Mouse (Mus musculus): ENCODE results near the gene Eif4g1. TPM values are rescaled to one million over a fixed set of nuclear protein-coding genes. Genes with fewer than 3 reads are reported as not detected.

Eif4g1 gene
- total RNA-seq, 2 experiments from 2014 or later, result 356 to 390 TPM

DNA sequence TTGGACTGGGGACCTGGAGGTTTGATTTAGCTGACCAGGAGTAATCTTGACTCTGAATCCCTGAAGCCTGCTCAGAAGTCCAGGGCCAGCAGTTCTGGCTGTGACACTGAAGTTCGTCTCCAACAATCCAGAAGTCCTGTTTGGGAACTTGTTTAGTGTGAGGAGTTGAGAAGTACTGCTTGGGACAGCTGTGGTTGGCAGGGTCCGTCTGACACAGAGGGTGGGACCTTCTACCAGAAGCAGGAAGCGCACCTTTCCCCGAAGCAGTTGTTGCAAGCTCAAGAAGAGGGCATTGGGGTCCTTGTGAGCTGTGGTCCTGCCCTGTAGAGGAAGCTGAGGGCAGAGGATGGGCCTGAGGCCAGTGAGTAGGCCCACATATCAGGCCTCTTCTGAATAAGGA lies 57.6 kb downstream of the Eif4g1 start:
- no peak for DNase-seq

DNA sequence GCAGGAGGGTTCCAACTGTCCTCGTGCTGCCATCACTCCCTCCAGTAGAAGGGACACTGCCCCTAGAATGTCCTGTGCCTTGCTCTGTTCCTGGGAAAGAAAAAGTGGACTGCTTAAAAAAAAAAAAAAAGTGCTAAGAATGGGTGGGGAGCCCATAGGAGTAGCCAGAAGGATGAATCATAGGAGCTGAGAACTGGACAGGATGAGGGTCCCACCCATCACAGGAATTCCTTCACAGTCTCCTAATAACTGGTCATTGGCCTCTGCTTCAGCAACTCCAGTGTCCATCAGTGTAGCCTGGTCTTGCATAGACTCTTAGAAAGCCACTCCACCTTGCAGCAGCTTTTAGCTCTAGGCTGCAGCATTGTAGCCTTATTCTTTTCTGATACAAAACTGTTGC lies 58.3 kb downstream of the Eif4g1 start:
- DNase-seq, result no peak

DNA sequence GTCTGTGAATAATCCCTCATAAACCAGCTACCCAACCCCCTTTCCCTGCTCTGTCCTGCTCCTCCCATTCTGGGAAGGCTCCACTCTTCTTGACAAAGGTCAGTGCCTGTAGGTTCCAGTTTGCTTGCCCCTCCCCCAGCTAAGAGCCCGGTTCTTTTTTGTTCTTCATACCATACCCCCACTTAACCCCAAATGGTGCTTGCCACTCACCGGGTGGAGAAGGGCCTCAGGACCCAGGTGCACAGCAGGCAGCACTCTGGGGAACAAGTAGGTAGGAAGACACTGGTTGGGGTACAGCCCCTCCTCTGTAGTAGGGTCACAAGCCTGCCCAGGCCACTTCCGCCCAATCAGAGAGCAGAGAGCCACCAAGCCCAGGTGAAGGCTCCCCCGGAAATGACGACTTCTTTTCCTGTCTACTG lies 62.2 kb downstream of the Eif4g1 start:
- DNase-seq, result no peak

DNA sequence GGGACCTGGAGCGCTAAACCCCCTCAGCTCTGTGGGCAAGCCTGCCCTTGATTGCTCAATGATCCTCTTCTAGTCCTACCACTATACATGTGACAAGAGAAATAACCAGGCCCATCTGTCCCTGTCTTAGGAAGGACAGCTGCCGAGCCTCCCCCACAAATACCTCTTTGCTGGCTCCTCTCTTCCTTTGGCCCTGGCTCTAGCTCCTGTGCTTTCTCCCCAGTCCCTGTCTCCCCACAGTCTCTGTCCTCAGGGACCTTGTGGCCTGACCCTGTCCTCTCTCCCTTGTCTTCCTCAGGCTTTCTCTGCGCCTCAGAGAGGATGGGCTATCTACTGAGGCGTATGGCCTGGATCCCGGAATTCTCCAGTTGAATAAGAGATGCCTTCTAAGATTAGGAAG lies 63.6 kb downstream of the Eif4g1 start:
- DNase-seq, result no peak

DNA sequence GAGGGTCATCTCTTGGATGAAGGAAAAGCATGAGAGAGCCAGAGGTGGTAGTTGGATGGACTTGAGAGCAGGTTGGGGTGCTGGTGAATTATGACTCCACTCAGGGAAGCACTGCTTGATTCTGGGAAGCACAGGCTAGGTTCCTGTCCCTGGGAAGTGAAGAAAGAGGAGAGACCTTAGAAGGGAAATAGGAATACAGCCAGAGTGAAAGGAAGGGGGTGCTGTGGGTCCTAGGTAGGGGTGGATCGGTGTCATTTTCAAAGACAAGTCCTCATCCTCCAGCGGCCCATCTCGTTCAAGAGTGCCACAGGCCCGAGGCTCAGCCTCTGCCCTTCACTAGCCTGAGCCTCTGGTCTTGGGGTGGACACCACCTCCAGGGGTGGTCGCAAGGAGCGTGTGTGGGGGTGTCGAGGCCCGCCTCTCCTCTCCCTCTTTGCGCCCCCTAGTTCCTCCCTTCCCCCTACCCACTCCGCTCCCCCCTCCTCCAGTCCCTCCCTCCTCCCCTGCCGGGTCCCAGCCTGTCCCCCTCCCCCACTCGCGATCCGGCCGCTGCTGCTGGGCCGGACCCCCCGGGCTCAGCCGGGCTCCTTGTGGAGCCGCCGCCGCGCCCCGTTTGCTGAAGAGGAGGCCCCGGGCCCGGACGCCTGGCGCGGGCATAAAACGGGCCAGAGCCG lies 64.3 kb downstream of the Eif4g1 start:
- DNase-seq, result no peak

DNA sequence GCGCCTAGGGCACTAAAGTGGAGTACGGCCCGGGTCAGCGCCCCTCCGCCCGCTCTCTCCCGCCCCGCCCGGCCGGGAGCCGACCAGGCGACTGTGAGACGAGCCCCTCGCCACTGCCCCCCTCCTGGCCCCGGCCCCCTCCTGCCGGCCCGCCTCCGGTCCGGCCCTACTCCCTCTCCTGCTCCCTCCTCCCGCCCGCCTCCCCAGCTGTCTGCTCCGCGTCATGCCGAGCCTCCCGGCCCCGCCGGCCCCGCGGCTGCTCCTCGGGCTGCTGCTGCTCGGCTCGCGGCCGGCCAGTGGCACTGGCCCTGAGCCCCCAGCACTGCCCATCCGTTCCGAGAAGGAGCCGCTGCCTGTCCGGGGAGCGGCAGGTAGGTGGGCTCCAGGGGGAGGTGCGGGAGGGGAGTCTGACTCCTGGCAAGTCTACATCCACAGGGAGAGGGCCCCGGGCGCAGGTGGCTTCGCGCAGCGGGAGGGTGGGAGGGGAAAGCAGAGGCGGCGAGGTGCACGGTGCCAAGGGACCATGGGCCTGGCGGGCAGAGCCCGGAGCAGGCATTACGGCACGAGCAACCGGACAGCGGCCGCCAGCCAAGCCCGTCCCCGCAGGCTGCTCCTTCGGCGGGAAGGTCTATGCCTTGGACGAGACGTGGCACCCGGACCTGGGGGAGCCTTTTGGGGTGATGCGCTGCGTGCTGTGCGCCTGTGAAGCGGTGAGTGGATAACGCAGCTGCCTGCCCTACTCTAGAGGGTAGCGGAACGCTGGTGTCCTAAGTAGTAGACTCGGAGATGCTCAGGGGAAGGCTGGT lies 65.0 kb downstream of the Eif4g1 start, which contains the start of gene Chrd:
Chrd (plus strand) TSS at position 203 of the 806 bp plus-strand sequence.
- DNase-seq, result peak; percentile 82

DNA sequence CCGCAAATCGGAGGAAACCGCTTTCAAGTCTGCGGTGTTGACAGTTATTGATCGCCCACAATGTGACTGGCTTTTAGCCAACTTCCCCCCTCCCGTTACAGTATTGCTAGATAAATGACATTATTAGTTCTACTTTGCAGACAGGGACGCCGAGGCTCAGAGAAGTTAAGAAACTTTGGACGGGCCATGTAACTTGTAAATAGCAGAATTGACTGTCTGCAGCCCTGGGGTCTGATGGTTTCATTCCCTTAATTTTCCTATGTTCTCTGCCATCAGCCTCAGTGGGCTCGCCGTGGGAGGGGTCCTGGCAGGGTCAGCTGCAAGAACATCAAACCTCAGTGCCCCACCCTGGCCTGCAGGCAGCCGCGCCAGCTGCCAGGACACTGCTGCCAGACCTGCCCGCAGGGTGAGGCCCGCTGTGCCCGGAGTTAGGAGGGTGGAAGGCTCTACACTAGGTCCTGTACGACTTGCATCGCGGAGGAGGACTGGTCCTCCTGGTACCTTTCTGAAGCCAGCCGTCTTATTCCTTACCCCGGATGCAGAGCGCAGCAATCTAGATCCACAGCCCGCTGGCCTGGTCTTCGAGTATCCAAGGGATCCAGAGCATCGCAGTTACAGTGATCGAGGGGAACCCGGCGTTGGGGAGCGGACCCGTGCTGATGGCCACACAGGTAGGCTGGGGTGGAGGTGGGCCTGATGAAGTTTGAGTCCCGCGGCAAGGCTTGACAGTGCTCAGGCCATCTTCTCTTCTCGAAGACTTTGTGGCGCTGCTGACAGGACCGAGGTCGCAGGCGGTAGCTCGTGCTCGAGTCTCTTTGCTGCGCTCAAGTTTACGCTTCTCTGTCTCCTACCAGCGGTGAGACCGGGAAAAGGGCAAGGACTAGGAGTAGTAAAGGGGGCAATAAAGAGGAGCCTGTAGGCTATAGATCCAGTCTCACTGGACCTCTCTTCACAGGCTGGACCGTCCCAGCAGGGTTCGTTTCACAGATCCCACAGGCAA lies 65.9 kb downstream of the Eif4g1 start, which contains the start of gene Thpo:
Thpo (minus strand) TSS at position 781 of the 1,000 bp plus-strand sequence.
- DNase-seq, result no peak

DNA sequence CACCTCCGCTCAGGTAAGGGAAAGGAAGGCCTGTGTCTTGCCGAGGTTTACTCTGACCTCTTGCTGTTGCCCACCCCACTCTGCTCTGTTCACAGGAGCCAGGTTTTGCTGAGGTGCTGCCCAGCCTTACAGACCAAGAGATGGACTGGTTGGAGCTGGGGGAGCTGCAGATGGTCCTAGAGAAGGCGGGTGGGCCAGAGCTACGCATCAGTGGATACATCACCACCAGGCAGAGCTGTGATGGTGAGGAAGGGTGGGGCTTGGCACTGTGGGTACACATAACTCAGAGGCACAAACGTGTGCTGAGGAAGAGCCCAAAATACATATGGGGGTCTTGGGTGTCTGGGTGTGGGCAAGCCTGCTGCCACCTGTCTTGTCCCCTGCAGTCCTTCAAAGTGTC lies 67.5 kb downstream of the Eif4g1 start:
- no peak for DNase-seq

DNA sequence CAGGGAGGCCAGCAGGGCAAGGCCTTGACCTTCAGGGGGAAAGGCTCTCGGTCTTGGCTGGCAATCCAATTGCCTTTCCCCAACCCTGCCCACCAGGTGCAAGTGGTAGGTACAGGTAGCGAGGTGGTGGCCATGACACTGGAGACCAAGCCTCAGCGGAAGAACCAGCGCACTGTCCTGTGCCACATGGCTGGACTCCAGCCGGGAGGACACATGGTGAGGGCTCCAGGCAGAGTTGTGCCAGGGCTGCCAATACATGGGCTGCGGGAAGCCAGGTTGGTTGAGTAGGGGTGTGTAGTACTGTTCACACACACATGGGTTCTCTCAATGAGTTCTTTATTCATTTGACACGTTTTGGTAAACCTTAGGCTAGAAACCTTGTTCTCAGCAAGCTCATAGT lies 68.1 kb downstream of the Eif4g1 start:
- no peak for DNase-seq

DNA sequence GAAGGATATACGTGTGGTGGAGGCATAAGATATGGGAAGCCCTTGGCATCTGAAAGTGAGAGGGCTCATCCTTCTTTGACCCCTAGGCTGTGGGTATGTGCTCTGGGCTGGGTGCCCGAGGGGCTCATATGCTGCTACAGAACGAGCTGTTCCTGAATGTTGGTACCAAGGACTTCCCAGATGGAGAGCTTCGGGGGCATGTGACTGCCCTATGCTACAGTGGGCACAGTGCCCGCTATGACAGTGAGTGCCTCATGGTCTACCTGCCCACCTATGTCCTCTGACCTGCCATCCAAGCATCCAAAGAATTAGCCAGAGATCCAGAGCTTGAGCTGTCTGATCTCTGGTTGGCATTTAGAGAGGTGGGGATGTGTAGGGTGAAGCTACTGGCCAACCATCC lies 68.7 kb downstream of the Eif4g1 start:
- DNase-seq, result no peak

DNA sequence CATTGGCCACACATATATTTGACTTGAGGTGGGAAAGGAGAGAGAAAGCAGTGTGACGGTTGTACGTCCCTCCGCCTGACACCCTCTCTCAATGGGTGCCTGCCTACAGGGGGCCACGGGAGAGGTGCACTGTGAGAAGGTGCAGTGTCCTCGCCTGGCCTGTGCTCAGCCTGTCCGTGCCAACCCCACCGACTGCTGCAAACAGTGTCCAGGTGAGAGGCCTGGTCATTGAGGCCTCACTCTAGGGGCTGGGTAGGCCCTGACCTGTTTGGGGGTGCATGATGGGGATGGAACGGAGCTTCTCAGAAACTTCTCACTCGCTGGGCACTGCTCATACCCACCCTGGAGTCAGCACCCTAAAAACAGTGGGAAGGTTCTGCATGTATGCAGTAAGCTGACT lies 71.7 kb downstream of the Eif4g1 start:
- DNase-seq, result no peak

Other genes with a start within 250 kb of the Eif4g1 start
- 10 to 100 TPM; 51.1 to 53.5 TPM for gene Abcc5, start 241.9 kb upstream of the Eif4g1 start, total RNA-seq (2021)
- 10 to 100 TPM; 50.0 to 50.1 TPM for gene Eif2b5, start 169.5 kb upstream of the Eif4g1 start, total RNA-seq (2021)
- 10 to 100 TPM; 26.4 to 29.1 TPM for gene Dvl3, start 151.3 kb upstream of the Eif4g1 start, total RNA-seq (2021)
- 100 to 1,000 TPM; 137 to 146 TPM for gene Ap2m1, start 132.8 kb upstream of the Eif4g1 start, total RNA-seq (2021)
- 10 to 100 TPM; 58.0 to 61.4 TPM for gene Abcf3, start 119.7 kb upstream of the Eif4g1 start, total RNA-seq (2021)
- not detected for gene Vwa5b2, start 78.8 kb upstream of the Eif4g1 start, total RNA-seq (2021)
- gene Eef1akmt4, start 56.7 kb upstream of the Eif4g1 start, total RNA-seq (2021), result 1 to 10 TPM; 5.1 to 5.7 TPM
- not detected for gene Gm49333, start 56.7 kb upstream of the Eif4g1 start, total RNA-seq (2021)
- gene Alg3, start 56.6 kb upstream of the Eif4g1 start, total RNA-seq (2021), result 10 to 100 TPM; 10.9 to 16.8 TPM
- gene Camk2n2, start 47.0 kb upstream of the Eif4g1 start, total RNA-seq (2021), result 1 to 10 TPM; 1.2 to 1.6 TPM
- under 1 TPM; 0.13 to 0.32 TPM for gene Ece2, start 38.5 kb upstream of the Eif4g1 start, total RNA-seq (2021)
- gene Psmd2, start 16.7 kb upstream of the Eif4g1 start, total RNA-seq (2021), result 100 to 1,000 TPM; 177 to 187 TPM
- gene Fam131a, start 24.9 kb downstream of the Eif4g1 start, total RNA-seq (2021), result 10 to 100 TPM; 31.5 to 57.0 TPM
- 1 to 10 TPM; 8.2 to 8.3 TPM for gene Polr2h, start 49.4 kb downstream of the Eif4g1 start, total RNA-seq (2021)
- gene Clcn2, start 49.4 kb downstream of the Eif4g1 start, total RNA-seq (2021), result 1 to 10 TPM; 2.0 to 3.2 TPM
- 1 to 10 TPM; 3.2 to 3.6 TPM for gene Chrd, start 64.8 kb downstream of the Eif4g1 start, total RNA-seq (2021)
- gene Thpo, start 66.2 kb downstream of the Eif4g1 start, total RNA-seq (2021), result 1 to 10 TPM; 2.1 to 3.0 TPM